Mouse (Mus musculus) embryonic fibroblast, embryonic 13.5 days (primary cell): Measurements from ENCODE around the gene Elmo1.

ENCODE experiments used
- CTCF ChIP-seq: IDR thresholded peaks from 2 replicates; pipeline ENCODE4 v1.5.1; 2011; ENCODE audit warnings: mild to moderate bottlenecking, control low read depth, low read length, moderate library complexity, borderline replicate concordance; ENCODE audit not compliant: insufficient read depth
- POLR2A ChIP-seq: IDR thresholded peaks from 2 replicates; pipeline ENCODE4 v1.6.1; 2011; ENCODE audit warnings: low read depth, mild to moderate bottlenecking, control low read depth, low read length, moderate library complexity

GRCm38 (mm10) chr13:20180738-20181137 is 90.3 kb downstream of the Elmo1 start:
- no peak for TF ChIP-seq CTCF
- TF ChIP-seq POLR2A, result no peak
